Mouse (Mus musculus) layer of hippocampus, postnatal 36 days (tissue): ENCODE measurements around the gene Cfap58. TPM values are rescaled to one million over a fixed set of nuclear protein-coding genes. Genes with fewer than 3 reads are reported as not detected.

Experiments used
- microRNA-seq, 2 experiments: library from miRNA; unstranded; fragments of <30 nt; microRNA quantifications; one replicate each; pipeline ENCODE4 v1.2.0; 2021
- total RNA-seq, 2 experiments: library from RNA; stranded (reverse); gene quantifications; 2 replicates each; pipeline ENCODE4 v1.2.3; 2021

The Cfap58 gene
- total RNA-seq, 2 experiments from 2014 or later, result 0.30 to 0.35 TPM

Small RNA genes within 50 kb of the gene (microRNA-seq; reads per million reads assigned to microRNA genes)
- gene Gm22240, result 0 reads per million in 2 experiments

Other genes starting within 250 kb of the Cfap58 start
- under 1 TPM in 1 of 2 experiments, not detected in 1; 0.17 TPM for gene Col17a1, start 245.6 kb upstream of the Cfap58 start, total RNA-seq
- gene Sfr1, start 206.0 kb upstream of the Cfap58 start, total RNA-seq, result 100 to 1,000 TPM in 1 of 2 experiments, 10 to 100 TPM in 1; 99.1 to 105 TPM
- 10 to 100 TPM; 46.5 to 50.0 TPM for gene Gsto1, start 82.7 kb upstream of the Cfap58 start, total RNA-seq
- gene Gsto2, start 72.1 kb upstream of the Cfap58 start, total RNA-seq, result 1 to 10 TPM; 2.7 to 3.1 TPM
- gene Cfap43, start 18.4 kb upstream of the Cfap58 start, total RNA-seq, result 1 to 10 TPM; 1.2 to 1.7 TPM
- 1 to 10 TPM; 1.0 to 1.9 TPM for gene Itprip, start 18.4 kb upstream of the Cfap58 start, total RNA-seq